Mouse (Mus musculus) central nervous system, embryonic 11.5 days (tissue): ENCODE measurements around the gene Olfr1265. TPM values are rescaled to one million over a fixed set of nuclear protein-coding genes. Genes with fewer than 3 reads are reported as not detected.

Source experiments
- polyA plus RNA-seq: library from polyadenylated mRNA; depleted of rRNA; stranded (reverse); fragments of >200 nt; gene quantifications from 2 replicates; pipeline ENCODE4 v1.2.3, GENCODE M21; 2012; rRNA removed

Olfr1265 gene
- polyA plus RNA-seq: not detected in 2 replicates

GRCm38 (mm10) chr2:90035037-90035436 is at the start of gene Olfr1265:
Gene Olfr1265, plus strand, starts transcription at chr2:90035337.

GRCm38 (mm10) chr2:89990921-89991320 is 44.2 kb upstream of the Olfr1265 start, which contains the start of gene Olfr1261:
Gene Olfr1261, plus strand, starts transcription at chr2:89991221.

GRCm38 (mm10) chr2:89999845-90000244 is 35.3 kb upstream of the Olfr1265 start, which contains the start of gene Olfr1262:
Gene Olfr1262, plus strand, starts transcription at chr2:90000145.

DNA sequence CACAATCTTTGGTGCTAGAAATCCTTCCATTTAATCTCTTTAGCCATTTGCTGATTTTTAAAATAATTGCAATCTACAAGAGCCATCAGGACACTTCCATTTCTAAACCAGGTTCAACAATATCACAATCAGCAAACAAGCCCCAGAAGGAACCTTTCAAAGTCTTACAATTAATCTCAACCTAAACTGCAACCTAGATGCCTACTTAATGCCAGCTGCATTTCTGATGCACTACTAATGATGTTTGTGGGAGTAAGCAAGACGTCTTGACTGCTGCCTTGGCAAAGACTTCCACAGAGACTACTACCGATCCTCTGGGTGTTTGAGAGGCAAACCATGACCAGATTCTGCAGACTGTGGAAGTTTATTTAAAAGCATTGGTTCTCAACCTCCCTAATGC is 23.3 kb upstream of the Olfr1265 start, which contains the start of gene Olfr1263:
Gene Olfr1263 (plus strand): TSS at position 301 of the 400 bp plus-strand sequence.

GRCm38 (mm10) chr2:90025477-90025876 is 9.7 kb upstream of the Olfr1265 start, which contains the start of gene Olfr1264:
Gene Olfr1264, minus strand, starts transcription at chr2:90025577.

GRCm38 (mm10) chr2:90063494-90063893 is 28.4 kb downstream of the Olfr1265 start, which contains the start of gene Olfr140:
Gene Olfr140, minus strand, starts transcription at chr2:90063594.

Other genes starting within 250 kb of the Olfr1265 start
- gene Olfr1254, start 241.7 kb upstream of the Olfr1265 start, polyA plus RNA-seq: not detected in 2 replicates
- gene Olfr1255, start 223.3 kb upstream of the Olfr1265 start, polyA plus RNA-seq: not detected in 2 replicates
- gene Olfr1256, start 193.8 kb upstream of the Olfr1265 start, polyA plus RNA-seq: not detected in 2 replicates
- gene Olfr48, start 187.1 kb upstream of the Olfr1265 start, polyA plus RNA-seq: not detected in 2 replicates
- gene Olfr1257, start 156.9 kb upstream of the Olfr1265 start, polyA plus RNA-seq: not detected in 2 replicates
- not detected in 2 replicates for gene Olfr1258, start 108.0 kb upstream of the Olfr1265 start, polyA plus RNA-seq
- gene Olfr1259, start 86.7 kb upstream of the Olfr1265 start, polyA plus RNA-seq: not detected in 2 replicates
- gene Olfr1260, start 61.0 kb upstream of the Olfr1265 start, polyA plus RNA-seq: not detected in 2 replicates
- not detected in 2 replicates for gene Olfr1261, start 44.1 kb upstream of the Olfr1265 start, polyA plus RNA-seq
- gene Olfr1262, start 35.2 kb upstream of the Olfr1265 start, polyA plus RNA-seq: not detected in 2 replicates
- not detected in 2 replicates for gene Olfr1263, start 23.2 kb upstream of the Olfr1265 start, polyA plus RNA-seq
- not detected in 2 replicates for gene Olfr1264, start 9.8 kb upstream of the Olfr1265 start, polyA plus RNA-seq
- gene Olfr140, start 28.3 kb downstream of the Olfr1265 start, polyA plus RNA-seq: not detected in 2 replicates
- not detected in 2 replicates for gene Olfr1269, start 86.1 kb downstream of the Olfr1265 start, polyA plus RNA-seq
- gene Olfr32, start 107.0 kb downstream of the Olfr1265 start, polyA plus RNA-seq: 0.05 TPM in 1 of 2 replicates, not detected in the other
- gene Olfr1270, start 117.8 kb downstream of the Olfr1265 start, polyA plus RNA-seq: not detected in 2 replicates
- gene Olfr1506, start 189.2 kb downstream of the Olfr1265 start, polyA plus RNA-seq: not detected in 2 replicates
- not detected in 2 replicates for gene Olfr142, start 222.3 kb downstream of the Olfr1265 start, polyA plus RNA-seq
- not detected in 2 replicates for gene Olfr1271, start 235.7 kb downstream of the Olfr1265 start, polyA plus RNA-seq